Mouse (Mus musculus): ENCODE data around the gene Ccdc84. TPM values are rescaled to one million over a fixed set of nuclear protein-coding genes. Genes with fewer than 3 reads are reported as not detected.

Gene Ccdc84
- total RNA-seq, 2 experiments from 2014 or later = 5.9 to 10.2 TPM

DNA sequence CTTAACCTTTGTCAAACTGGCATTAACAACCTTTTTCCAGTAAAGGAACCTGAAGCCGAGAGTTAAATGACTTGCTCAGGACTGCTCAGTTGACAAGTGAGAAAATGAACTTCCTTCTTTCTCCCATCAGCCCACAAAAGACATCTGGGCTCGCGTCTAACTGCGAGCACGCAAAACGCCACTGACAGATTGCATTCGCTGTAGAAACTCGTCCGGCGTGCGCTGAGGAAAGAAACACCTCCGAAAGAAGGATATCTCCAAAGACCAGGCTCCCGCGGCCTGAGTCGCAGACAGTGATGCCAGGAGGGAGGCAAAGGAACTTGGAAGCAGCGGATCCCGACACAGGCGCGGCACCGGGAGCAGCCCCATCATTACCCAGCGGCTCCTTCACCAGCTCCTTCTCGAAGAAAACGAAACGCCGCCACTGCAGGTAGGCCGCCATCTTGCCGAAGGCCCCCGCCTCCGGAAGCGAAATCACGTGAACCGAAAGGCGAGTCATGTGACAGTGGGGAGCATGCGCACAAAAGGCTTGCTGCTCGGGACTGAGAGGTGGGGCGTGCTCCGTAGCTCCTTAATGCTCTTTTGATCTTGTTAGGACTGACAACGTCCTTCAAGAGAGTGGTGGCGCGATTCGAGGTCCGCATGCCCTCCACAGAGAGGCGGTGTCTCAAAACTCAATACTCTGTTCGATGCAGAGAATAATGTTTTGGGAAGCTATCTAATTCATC is 57.0 kb downstream of the Ccdc84 start, which contains the start of gene Vps11:
Gene Vps11 (minus strand): TSS at position 481 of the 728 bp plus-strand sequence.
- peak; percentile 94 for DNase-seq

Small RNA genes within 50 kb of the gene (microRNA-seq; reads per million reads assigned to microRNA genes)
- 0 to 0.25 reads per million in 2 experiments for gene Mir7085

Other genes with a start within 250 kb of the Ccdc84 start
- 10 to 100 TPM; 15.8 to 22.1 TPM for gene Cbl, start 184.5 kb downstream of the Ccdc84 start, total RNA-seq (2021)
- gene Ccdc153, start 177.9 kb downstream of the Ccdc84 start, total RNA-seq (2021) = not detected
- gene Pdzd3, start 167.1 kb downstream of the Ccdc84 start, total RNA-seq (2021) = 1 to 10 TPM; 1.2 to 1.4 TPM
- gene Nlrx1, start 150.0 kb downstream of the Ccdc84 start, total RNA-seq (2021) = 10 to 100 TPM; 21.6 to 23.0 TPM
- 1 to 10 TPM in 1 of 2 experiments, under 1 TPM in 1; 0.68 to 1.3 TPM for gene Abcg4, start 130.0 kb downstream of the Ccdc84 start, total RNA-seq (2021)
- gene Hinfp, start 112.9 kb downstream of the Ccdc84 start, total RNA-seq (2021) = 10 to 100 TPM in 1 of 2 experiments, 1 to 10 TPM in 1; 9.8 to 11.0 TPM
- 10 to 100 TPM in 1 of 2 experiments, 1 to 10 TPM in 1; 7.5 to 15.7 TPM for gene C2cd2l, start 98.3 kb downstream of the Ccdc84 start, total RNA-seq (2021)
- 10 to 100 TPM; 11.7 to 17.0 TPM for gene Dpagt1, start 92.5 kb downstream of the Ccdc84 start, total RNA-seq (2021)
- gene H2afx, start 83.9 kb downstream of the Ccdc84 start, total RNA-seq (2021) = 10 to 100 TPM; 41.0 to 47.2 TPM
- gene Hmbs, start 74.3 kb downstream of the Ccdc84 start, total RNA-seq (2021) = 10 to 100 TPM; 29.2 to 31.0 TPM
- 10 to 100 TPM; 18.2 to 20.2 TPM for gene Vps11, start 56.9 kb downstream of the Ccdc84 start, total RNA-seq (2021)
- gene Hyou1, start 39.1 kb downstream of the Ccdc84 start, total RNA-seq (2021) = 10 to 100 TPM; 27.0 to 36.3 TPM
- gene Slc37a4, start 21.7 kb downstream of the Ccdc84 start, total RNA-seq (2021) = 100 to 1,000 TPM; 120 to 138 TPM
- gene Rps25, start 11.4 kb downstream of the Ccdc84 start, total RNA-seq (2021) = 1,000 to 10,000 TPM; 1,287 to 1,346 TPM
- gene Trappc4, start 11.0 kb downstream of the Ccdc84 start, total RNA-seq (2021) = 10 to 100 TPM; 28.2 to 35.3 TPM
- gene Foxr1, start 22.6 kb upstream of the Ccdc84 start, total RNA-seq (2021) = not detected
- under 1 TPM; 0.38 to 0.65 TPM for gene Upk2, start 36.4 kb upstream of the Ccdc84 start, total RNA-seq (2021)
- 10 to 100 TPM; 65.4 to 77.6 TPM for gene Bcl9l, start 64.3 kb upstream of the Ccdc84 start, total RNA-seq (2021)
- gene Cxcr5, start 143.3 kb upstream of the Ccdc84 start, total RNA-seq (2021) = not detected
- gene Ddx6, start 186.3 kb upstream of the Ccdc84 start, total RNA-seq (2021) = 10 to 100 TPM; 72.0 to 78.9 TPM